Mouse (Mus musculus): Measurements from ENCODE around the gene Gpr183. TPM values are rescaled to one million over a fixed set of nuclear protein-coding genes. Genes with fewer than 3 reads are reported as not detected.

Gpr183 gene
- total and polyA plus RNA-seq, 2 experiments from 2014 or later: 1.1 to 1.5 TPM

DNA sequence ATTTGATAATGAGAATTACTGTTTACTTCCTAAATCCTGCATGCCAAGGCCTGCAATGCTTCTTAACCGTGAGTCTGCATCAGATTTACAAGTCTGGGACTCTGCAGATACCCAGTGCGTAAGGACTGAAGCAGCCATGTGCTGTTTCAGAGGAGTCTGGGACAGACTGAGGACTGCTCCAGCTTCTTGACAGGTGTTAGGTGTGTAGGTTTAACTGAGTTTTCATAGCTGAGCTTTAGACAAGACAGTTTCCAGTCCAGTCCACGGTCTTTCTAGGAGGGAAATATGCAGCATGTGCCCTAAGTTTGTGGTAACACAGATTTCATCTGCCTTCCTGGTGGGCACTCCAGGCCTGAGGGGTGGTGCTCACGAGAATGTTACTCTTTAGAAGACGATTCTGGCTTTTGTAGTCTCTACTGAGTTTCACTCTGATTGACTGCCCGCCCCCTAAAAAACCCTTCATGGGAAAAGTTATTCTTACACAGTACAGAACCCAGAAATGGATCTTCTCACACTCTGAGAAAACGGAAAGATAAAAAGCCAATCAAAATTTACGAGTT is 17.7 kb downstream of the Gpr183 start:
- ATAC-seq (ENCODE audit: insufficient read depth, low read depth) (no peak), DNase-seq (ENCODE audit: low spot score) (no peak)
- H3K9ac ChIP-seq (replicated peaks; ENCODE audit: low read depth, low read length): no peak overlapping the region
- 78% methylated on average over 8 of the region's 8 CpGs for WGBS
- no peak overlapping the region for H3K4me2 ChIP-seq (ENCODE audit: low read depth, low read length)
- no peaks in the 10 kb centered on the region for H3K9me3 ChIP-seq (replicated peaks; ENCODE audit: control insufficient read depth, low read length)
- H3K4me3 ChIP-seq (ENCODE audit: low read depth, low read length): no peak overlapping the region
- H3K4me1 ChIP-seq (ENCODE audit: control insufficient read depth, insufficient read depth): no peaks in the 10 kb centered on the region
- no peaks in the 10 kb centered on the region for H3K27me3 ChIP-seq (ENCODE audit: control insufficient read depth, insufficient read depth, low read length)
- no peak for TF ChIP-seq CTCF (IDR thresholded peaks at IDR 0.05; ENCODE audit: low read depth)
- no peak for TF ChIP-seq EP300 (IDR thresholded peaks at IDR 0.05; ENCODE audit: low read depth)
- no peak overlapping the region for H3K27ac ChIP-seq (ENCODE audit: low read depth)
- no peaks in the 10 kb centered on the region for H3K36me3 ChIP-seq (replicated peaks; ENCODE audit: control insufficient read depth, insufficient read depth, low read length)

DNA sequence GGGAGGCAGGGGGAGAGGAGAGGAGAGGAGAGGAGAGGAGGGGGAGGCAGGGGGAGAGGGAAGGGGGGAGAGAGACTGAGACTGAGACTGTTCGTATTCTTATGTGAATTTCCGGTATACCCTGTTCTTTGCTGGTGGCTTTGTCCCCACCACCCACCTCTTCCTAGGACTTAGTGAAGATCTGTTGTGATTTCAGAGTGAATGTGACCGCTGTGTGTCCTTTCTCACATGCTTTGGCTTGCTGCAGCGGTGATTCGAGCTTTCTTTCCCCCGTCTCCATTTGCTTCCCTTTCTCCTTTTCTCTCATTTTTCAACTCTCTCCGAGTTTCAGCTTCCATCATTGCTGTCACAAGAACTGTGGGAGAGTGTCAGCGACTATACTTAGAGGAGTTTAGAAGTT is 18.3 kb downstream of the Gpr183 start:
- Histone ChIP-seq H3K9me3 (replicated peaks; ENCODE audit: control insufficient read depth, low read length) (no peaks in the 10 kb centered on the region), H3K9ac (replicated peaks; ENCODE audit: low read depth, low read length) (no peak overlapping the region), H3K4me3 (ENCODE audit: low read depth, low read length) (no peak overlapping the region), H3K27ac (ENCODE audit: low read depth) (no peak overlapping the region), H3K4me2 (ENCODE audit: low read depth, low read length) (no peak overlapping the region), H3K36me3 (replicated peaks; ENCODE audit: control insufficient read depth, insufficient read depth, low read length) (no peaks in the 10 kb centered on the region), H3K4me1 (ENCODE audit: control insufficient read depth, insufficient read depth) (no peaks in the 10 kb centered on the region), H3K27me3 (ENCODE audit: control insufficient read depth, insufficient read depth, low read length) (no peaks in the 10 kb centered on the region)
- ATAC-seq (ENCODE audit: insufficient read depth, low read depth): no peak
- TF ChIP-seq CTCF (IDR thresholded peaks at IDR 0.05; ENCODE audit: low read depth) (no peak), EP300 (IDR thresholded peaks at IDR 0.05; ENCODE audit: low read depth) (no peak)
- no peak for DNase-seq (ENCODE audit: low spot score)
- 79% methylated on average over 8 of the region's 8 CpGs for WGBS

DNA sequence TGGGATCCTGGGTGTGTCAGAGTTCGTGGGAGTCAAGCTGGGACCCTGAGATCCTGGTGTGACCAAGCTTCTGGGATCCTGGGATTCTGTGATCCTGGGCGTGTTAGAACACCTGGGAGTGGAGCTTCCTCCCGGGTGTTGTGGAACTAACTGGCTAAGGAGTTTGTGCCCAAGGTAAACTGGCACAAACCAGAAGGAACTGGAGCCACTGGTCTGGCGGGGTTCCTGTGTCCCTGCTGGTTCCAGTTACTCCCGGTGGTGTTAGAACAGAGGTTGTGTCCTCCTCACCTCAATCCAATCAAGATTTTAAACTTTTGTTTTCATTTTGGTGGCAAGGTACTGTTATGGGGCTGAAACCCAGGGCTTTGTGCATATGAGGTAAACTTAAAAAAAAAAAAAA is 18.9 kb downstream of the Gpr183 start:
- Histone ChIP-seq H3K4me2 (ENCODE audit: low read depth, low read length) (no peak overlapping the region), H3K27ac (ENCODE audit: low read depth) (no peak overlapping the region), H3K4me1 (ENCODE audit: control insufficient read depth, insufficient read depth) (no peaks in the 10 kb centered on the region), H3K27me3 (ENCODE audit: control insufficient read depth, insufficient read depth, low read length) (no peaks in the 10 kb centered on the region), H3K4me3 (ENCODE audit: low read depth, low read length) (no peak overlapping the region), H3K36me3 (replicated peaks; ENCODE audit: control insufficient read depth, insufficient read depth, low read length) (no peaks in the 10 kb centered on the region), H3K9ac (replicated peaks; ENCODE audit: low read depth, low read length) (no peak overlapping the region), H3K9me3 (replicated peaks; ENCODE audit: control insufficient read depth, low read length) (no peaks in the 10 kb centered on the region)
- no peak for ATAC-seq (ENCODE audit: insufficient read depth, low read depth)
- 80% methylated on average over 5 of the region's 5 CpGs for WGBS
- TF ChIP-seq CTCF (IDR thresholded peaks at IDR 0.05; ENCODE audit: low read depth): no peak
- TF ChIP-seq EP300 (IDR thresholded peaks at IDR 0.05; ENCODE audit: low read depth): no peak
- no peak for DNase-seq (ENCODE audit: low spot score)

DNA sequence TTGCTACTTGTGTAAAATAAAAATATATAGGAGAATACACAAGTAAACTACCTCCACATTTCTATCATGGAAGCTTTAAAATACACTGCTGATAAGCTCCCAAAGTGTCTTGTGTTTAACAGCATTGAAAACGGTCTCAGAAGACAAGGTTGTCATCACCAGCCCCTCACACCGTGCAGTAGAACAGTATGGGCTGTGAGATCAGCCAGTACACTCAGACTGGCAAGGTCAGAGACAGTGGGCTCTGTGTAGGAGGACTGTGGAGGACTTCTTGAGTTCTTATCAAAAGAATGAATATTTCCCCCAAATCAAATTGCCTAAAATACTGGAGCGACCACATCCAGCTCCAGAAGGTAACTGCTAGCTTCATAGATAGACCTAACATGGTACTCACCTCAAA is 25.4 kb downstream of the Gpr183 start:
- TF ChIP-seq CTCF (IDR thresholded peaks at IDR 0.05; ENCODE audit: low read depth): no peak
- no peak for TF ChIP-seq EP300 (IDR thresholded peaks at IDR 0.05; ENCODE audit: low read depth)
- H3K9ac ChIP-seq (replicated peaks; ENCODE audit: low read depth, low read length): no peak overlapping the region
- ATAC-seq (ENCODE audit: insufficient read depth, low read depth) (no peak), DNase-seq (ENCODE audit: low spot score) (no peak)
- H3K36me3 ChIP-seq (replicated peaks; ENCODE audit: control insufficient read depth, insufficient read depth, low read length): 0 out of 2 replicates have a peak, but pooled peaks cover 3% of the 10 kb centered on the region
- H3K9me3 ChIP-seq (replicated peaks; ENCODE audit: control insufficient read depth, low read length): 0 out of 2 replicates have a peak, but pooled peaks cover 6% of the 10 kb centered on the region
- 19% methylated on average over 3 of the region's 3 CpGs for WGBS
- H3K27ac ChIP-seq (ENCODE audit: low read depth): no peak overlapping the region
- H3K27me3 ChIP-seq (ENCODE audit: control insufficient read depth, insufficient read depth, low read length): no peaks in the 10 kb centered on the region
- no peak overlapping the region for H3K4me2 ChIP-seq (ENCODE audit: low read depth, low read length)
- peaks cover 9% of the 10 kb centered on the region; the same call in 1 of the 2 replicates for H3K4me1 ChIP-seq (ENCODE audit: control insufficient read depth, insufficient read depth)
- H3K4me3 ChIP-seq (ENCODE audit: low read depth, low read length): no peak overlapping the region

DNA sequence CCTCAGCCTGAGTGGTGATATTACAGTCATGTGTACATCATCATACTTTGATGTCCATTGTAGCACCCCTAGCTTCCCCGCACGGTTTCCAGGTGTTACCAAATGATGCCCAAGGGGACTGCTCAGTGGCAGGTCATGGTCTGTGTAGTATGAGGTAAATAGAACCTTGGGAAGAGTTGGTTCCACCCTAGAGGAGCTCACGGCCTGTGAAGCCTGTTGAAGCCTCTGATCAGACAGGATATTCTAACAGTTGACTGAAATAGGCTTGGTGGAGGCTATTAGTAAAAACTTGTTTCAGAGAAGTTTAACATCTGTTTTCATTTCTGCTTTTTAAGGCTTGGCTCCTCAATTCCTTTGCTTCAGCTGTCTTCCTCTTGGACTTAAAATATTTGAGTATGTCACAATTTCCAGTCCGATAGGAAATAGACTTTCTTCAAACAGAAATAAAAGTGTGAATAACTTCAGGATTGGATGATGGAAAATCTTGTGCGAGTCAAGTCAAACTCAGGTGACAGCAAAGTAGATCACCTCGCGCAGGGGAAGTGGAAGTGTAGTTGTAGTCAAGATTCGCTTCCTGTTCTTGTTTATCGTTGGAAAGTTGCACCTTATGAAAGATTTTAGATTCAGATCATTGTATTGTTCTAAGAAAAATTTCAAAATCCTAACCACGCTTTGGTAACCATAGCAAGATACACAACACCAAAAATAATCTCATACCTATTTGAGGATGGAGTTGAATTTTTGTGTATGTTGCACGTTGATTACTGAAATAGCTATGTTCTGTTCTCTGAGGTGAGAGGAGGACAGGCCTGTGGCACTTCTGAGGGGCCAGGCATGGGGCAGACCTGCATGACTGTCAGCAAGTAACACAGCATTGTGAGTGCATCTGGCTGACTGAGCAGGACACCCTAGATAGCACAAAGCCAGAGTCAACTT is 26.5 kb downstream of the Gpr183 start:
- DNase-seq (ENCODE audit: low spot score): no peak
- TF ChIP-seq EP300 (IDR thresholded peaks at IDR 0.05; ENCODE audit: low read depth) (no peak), CTCF (IDR thresholded peaks at IDR 0.05; ENCODE audit: low read depth) (no peak)

More for the DNA sequence above, 26.5 kb downstream of the Gpr183 start:
- H3K27ac ChIP-seq (ENCODE audit: low read depth): no peak overlapping the region
- no peaks in the 10 kb centered on the region for H3K27me3 ChIP-seq (ENCODE audit: control insufficient read depth, insufficient read depth, low read length)
- 74% methylated on average over 11 of the region's 11 CpGs for WGBS
- H3K4me3 ChIP-seq (ENCODE audit: low read depth, low read length): no peak overlapping the region
- ATAC-seq (ENCODE audit: insufficient read depth, low read depth): no peak
- H3K4me1 ChIP-seq (ENCODE audit: control insufficient read depth, insufficient read depth): peaks cover 9% of the 10 kb centered on the region; the same call in 1 of the 2 replicates
- H3K4me2 ChIP-seq (ENCODE audit: low read depth, low read length): no peak overlapping the region
- H3K9ac ChIP-seq (replicated peaks; ENCODE audit: low read depth, low read length): no peak overlapping the region
- H3K36me3 ChIP-seq (replicated peaks; ENCODE audit: control insufficient read depth, insufficient read depth, low read length): peaks cover 10% of the 10 kb centered on the region; the same call in 1 of the 2 replicates
- 0 out of 2 replicates have a peak, but pooled peaks cover 6% of the 10 kb centered on the region for H3K9me3 ChIP-seq (replicated peaks; ENCODE audit: control insufficient read depth, low read length)
